Mouse (Mus musculus): Measurements from ENCODE around the gene Ranbp10. TPM values are rescaled to one million over a fixed set of nuclear protein-coding genes. Genes with fewer than 3 reads are reported as not detected.

The Ranbp10 gene
- polyA plus RNA-seq, 1 experiment from 2014 or later = 7.0 TPM

- DNase-seq (ENCODE audit: low spot score) (no peak), ATAC-seq (replicated peaks; ENCODE audit: low FRiP score, low read depth) (no peak)
- H3K27me3 ChIP-seq (ENCODE audit: insufficient read depth, low read length) = no peaks in the 10 kb centered on the region
- no peak within 1 kb of the TSS for H3K4me3 ChIP-seq (replicated peaks; ENCODE audit: low read depth, low read length)
- no peak within 1 kb of the TSS for H3K9ac ChIP-seq (ENCODE audit: low read depth, low read length)
- H3K9me3 ChIP-seq (replicated peaks; ENCODE audit: low read length) = no peaks in the 10 kb centered on the region
- peaks cover 17% of the 10 kb centered on the region for H3K4me1 ChIP-seq (replicated peaks; ENCODE audit: insufficient read depth, low read length)
- H3K36me3 ChIP-seq (ENCODE audit: insufficient read depth, low read length) = peaks cover 14% of the 10 kb centered on the region; the same call in 1 of the 2 replicates
- no peak within 1 kb of the TSS for H3K4me2 ChIP-seq (ENCODE audit: low read length)
- no peak for TF ChIP-seq CTCF (IDR thresholded peaks at IDR 0.05; ENCODE audit: low read depth)
- 90% methylated on average over 3 of the region's 3 CpGs for WGBS
- no peak within 1 kb of the TSS for H3K27ac ChIP-seq
Measured at GRCm38 (mm10) chr8:105853178-105853577, 26.0 kb upstream of the Ranbp10 start, which contains the start of gene Cenpt. Gene Cenpt (minus strand): TSS chr8:105853278.

DNA sequence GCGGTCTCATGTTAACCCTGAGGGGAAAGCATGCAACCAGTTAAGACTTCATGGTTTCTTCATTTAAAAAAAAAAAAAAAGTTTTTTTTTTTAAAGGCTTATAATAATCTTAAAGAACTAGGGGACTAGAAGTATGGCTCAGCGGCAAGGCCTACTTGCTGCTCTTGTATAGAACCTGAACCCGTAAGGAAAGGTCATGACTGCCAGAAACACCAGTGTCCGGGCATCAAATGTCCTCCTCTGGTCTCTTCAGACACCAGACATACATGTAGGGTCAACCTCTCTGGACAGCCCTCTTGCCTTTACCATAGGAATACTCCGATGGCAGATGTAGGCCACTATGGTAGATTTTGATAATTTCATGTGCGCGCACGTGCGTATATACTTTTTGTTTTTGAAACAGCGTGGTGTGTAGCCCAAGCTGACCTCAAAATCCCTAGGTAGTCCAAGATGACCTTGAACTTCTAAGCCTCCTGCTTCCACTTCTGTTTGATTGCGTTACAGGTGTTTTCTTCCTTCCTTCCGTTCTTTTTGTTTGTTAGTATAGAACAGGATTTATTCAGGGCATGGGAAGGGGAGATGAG is 25.1 kb upstream of the Ranbp10 start:
- Histone ChIP-seq H3K9ac (ENCODE audit: low read depth, low read length) (no peak overlapping the region), H3K27me3 (ENCODE audit: insufficient read depth, low read length) (no peaks in the 10 kb centered on the region), H3K36me3 (ENCODE audit: insufficient read depth, low read length) (peaks cover 22% of the 10 kb centered on the region; the same call in 1 of the 2 replicates), H3K9me3 (replicated peaks; ENCODE audit: low read length) (no peaks in the 10 kb centered on the region), H3K4me3 (replicated peaks; ENCODE audit: low read depth, low read length) (peak overlapping the region; percentile 61), H3K4me1 (replicated peaks; ENCODE audit: insufficient read depth, low read length) (peaks cover 16% of the 10 kb centered on the region), H3K27ac (no peak overlapping the region), H3K4me2 (ENCODE audit: low read length) (no peak overlapping the region)
- WGBS = 84% methylated on average over 12 of the region's 12 CpGs
- DNase-seq (ENCODE audit: low spot score) = no peak
- ATAC-seq (replicated peaks; ENCODE audit: low FRiP score, low read depth) = no peak
- no peak for TF ChIP-seq CTCF (IDR thresholded peaks at IDR 0.05; ENCODE audit: low read depth)

- peaks cover 27% of the 10 kb centered on the region for H3K36me3 ChIP-seq (ENCODE audit: insufficient read depth, low read length)
- DNase-seq (ENCODE audit: low spot score) (peak; percentile 96), ATAC-seq (replicated peaks; ENCODE audit: low FRiP score, low read depth) (peak; percentile 70)
- no peaks in the 10 kb centered on the region for H3K9me3 ChIP-seq (replicated peaks; ENCODE audit: low read length)
- no peak for TF ChIP-seq CTCF (IDR thresholded peaks at IDR 0.05; ENCODE audit: low read depth)
- H3K4me3 ChIP-seq (replicated peaks; ENCODE audit: low read depth, low read length) = peak overlapping the region; percentile 61
- peak overlapping the region; percentile 68 for H3K27ac ChIP-seq
- under 1% methylated on average over 34 of the region's 34 CpGs for WGBS
- H3K4me2 ChIP-seq (ENCODE audit: low read length) = peak overlapping the region; percentile 85
- H3K4me1 ChIP-seq (replicated peaks; ENCODE audit: insufficient read depth, low read length) = peaks cover 11% of the 10 kb centered on the region; the same call in 1 of the 2 replicates
- H3K27me3 ChIP-seq (ENCODE audit: insufficient read depth, low read length) = no peaks in the 10 kb centered on the region
- H3K9ac ChIP-seq (ENCODE audit: low read depth, low read length) = peak overlapping the region; percentile 74
Measured at GRCm38 (mm10) chr8:105851651-105852143, 24.5 kb upstream of the Ranbp10 start.

GRCm38 (mm10) chr8:105850611-105851010 is 23.5 kb upstream of the Ranbp10 start:
- Histone ChIP-seq H3K27ac (no peak overlapping the region), H3K9ac (ENCODE audit: low read depth, low read length) (no peak overlapping the region), H3K9me3 (replicated peaks; ENCODE audit: low read length) (no peaks in the 10 kb centered on the region), H3K4me1 (replicated peaks; ENCODE audit: insufficient read depth, low read length) (peaks cover 4% of the 10 kb centered on the region; the same call in 1 of the 2 replicates), H3K36me3 (ENCODE audit: insufficient read depth, low read length) (peaks cover 36% of the 10 kb centered on the region), H3K4me2 (ENCODE audit: low read length) (peak overlapping the region; percentile 37), H3K4me3 (replicated peaks; ENCODE audit: low read depth, low read length) (no peak overlapping the region), H3K27me3 (ENCODE audit: insufficient read depth, low read length) (no peaks in the 10 kb centered on the region)
- DNase-seq (ENCODE audit: low spot score) = no peak
- no peak for TF ChIP-seq CTCF (IDR thresholded peaks at IDR 0.05; ENCODE audit: low read depth)
- WGBS = 74% methylated on average over 7 of the region's 7 CpGs
- no peak for ATAC-seq (replicated peaks; ENCODE audit: low FRiP score, low read depth)

DNA sequence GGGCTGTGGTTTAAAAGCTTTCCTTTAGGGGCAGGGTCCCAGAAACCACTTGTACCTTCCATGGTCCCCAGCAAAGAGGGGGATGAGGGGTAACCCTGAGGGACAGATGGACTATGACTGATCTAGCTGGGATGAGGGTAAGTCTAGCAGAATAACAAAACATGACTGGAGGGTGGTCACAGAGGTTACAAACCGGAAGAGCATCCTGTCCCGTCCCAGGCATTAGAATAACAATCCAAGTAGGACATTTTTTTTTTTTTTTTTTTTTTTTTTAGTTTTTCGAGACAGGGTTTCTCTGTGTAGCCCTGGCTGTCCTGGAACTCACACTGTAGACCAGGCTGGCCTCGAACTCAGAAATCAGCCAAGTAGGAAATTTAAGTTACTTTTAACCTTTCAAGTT is 22.9 kb upstream of the Ranbp10 start:
- Histone ChIP-seq H3K4me3 (replicated peaks; ENCODE audit: low read depth, low read length) (no peak overlapping the region), H3K9ac (ENCODE audit: low read depth, low read length) (no peak overlapping the region), H3K9me3 (replicated peaks; ENCODE audit: low read length) (no peaks in the 10 kb centered on the region), H3K27me3 (ENCODE audit: insufficient read depth, low read length) (no peaks in the 10 kb centered on the region), H3K4me2 (ENCODE audit: low read length) (no peak overlapping the region), H3K4me1 (replicated peaks; ENCODE audit: insufficient read depth, low read length) (peaks cover 4% of the 10 kb centered on the region; the same call in 1 of the 2 replicates), H3K36me3 (ENCODE audit: insufficient read depth, low read length) (peaks cover 42% of the 10 kb centered on the region), H3K27ac (no peak overlapping the region)
- TF ChIP-seq CTCF (IDR thresholded peaks at IDR 0.05; ENCODE audit: low read depth) = no peak
- no peak for DNase-seq (ENCODE audit: low spot score)
- no peak for ATAC-seq (replicated peaks; ENCODE audit: low FRiP score, low read depth)
- WGBS = 73% methylated on average over 4 of the region's 4 CpGs

GRCm38 (mm10) chr8:105846678-105847077 is 19.5 kb upstream of the Ranbp10 start:
- no peak for DNase-seq (ENCODE audit: low spot score)

More at GRCm38 (mm10) chr8:105846678-105847077, 19.5 kb upstream of the Ranbp10 start:
- peaks cover 60% of the 10 kb centered on the region for H3K36me3 ChIP-seq (ENCODE audit: insufficient read depth, low read length)
- H3K9ac ChIP-seq (ENCODE audit: low read depth, low read length) = no peak overlapping the region
- H3K27ac ChIP-seq = no peak overlapping the region
- TF ChIP-seq CTCF (IDR thresholded peaks at IDR 0.05; ENCODE audit: low read depth) = no peak
- peaks cover 4% of the 10 kb centered on the region; the same call in 1 of the 2 replicates for H3K4me1 ChIP-seq (replicated peaks; ENCODE audit: insufficient read depth, low read length)
- no peaks in the 10 kb centered on the region for H3K9me3 ChIP-seq (replicated peaks; ENCODE audit: low read length)
- no peaks in the 10 kb centered on the region for H3K27me3 ChIP-seq (ENCODE audit: insufficient read depth, low read length)
- no peak overlapping the region for H3K4me3 ChIP-seq (replicated peaks; ENCODE audit: low read depth, low read length)
- H3K4me2 ChIP-seq (ENCODE audit: low read length) = no peak overlapping the region
- 94% methylated on average over 11 of the region's 11 CpGs for WGBS
- no peak for ATAC-seq (replicated peaks; ENCODE audit: low FRiP score, low read depth)

Data from kidney, postnatal 0 days (tissue).